ENCODE assay signal across 9 mouse cellular contexts in the genomic region with DNA sequence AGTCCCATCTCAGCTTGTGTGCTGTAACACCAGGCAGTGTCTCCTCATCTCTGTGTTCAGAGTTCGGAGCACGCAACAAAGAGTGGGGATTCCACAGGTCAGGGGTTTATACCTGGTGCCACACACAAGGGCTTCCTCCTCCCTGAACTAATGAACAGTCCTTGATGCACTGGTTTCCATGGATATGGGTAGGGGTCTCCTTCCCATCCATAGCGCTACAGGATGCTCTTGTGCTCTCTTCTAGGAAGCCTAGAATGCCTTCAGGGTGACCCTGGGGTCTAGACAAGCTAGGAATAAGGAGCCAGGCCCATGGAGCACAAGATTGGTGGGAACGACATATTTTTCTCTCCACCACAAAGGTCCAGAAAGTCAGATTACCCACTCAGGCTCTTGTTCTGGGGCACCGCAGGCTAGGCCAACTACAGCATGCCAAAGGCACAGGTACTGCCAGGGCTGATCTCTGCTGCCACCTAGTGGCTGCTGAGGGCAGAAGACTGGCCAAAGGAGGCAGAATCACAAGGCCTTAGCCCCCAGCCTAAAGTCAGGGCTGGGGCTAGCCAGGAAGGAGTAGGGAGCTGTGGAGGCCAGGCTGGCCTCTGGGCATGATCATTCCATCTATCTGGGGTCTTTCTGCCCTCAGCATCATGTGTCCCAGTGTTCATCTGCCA. TPM values are rescaled to one million over a fixed set of nuclear protein-coding genes. Genes with fewer than 3 reads are reported as not detected.
DNase-seq lines count a peak whose midpoint lies in the region; ATAC-seq lines count a peak whose summit lies in the region.
"Had no signal": no experiment of that assay in that cellular context is flagged by ENCODE, and none has a peak within 500 bp of the region (broad histone marks: within the 10 kb centered on the region; RNA-seq: fewer than 3 reads in every experiment).

No protein-coding gene starts in this region.

- no peaks in the 10 kb centered on the region for H3K9me3 ChIP-seq in forebrain, embryonic 11.5 days (ENCODE audit: control insufficient read depth, low read length)

- 68% methylated on average over 5 of the region's 5 CpGs for WGBS in forebrain, embryonic 11.5 days

- 0 out of 2 replicates have a peak, but pooled peaks cover 2% of the 10 kb centered on the region for H3K27me3 ChIP-seq in forebrain, embryonic 11.5 days (ENCODE audit: control insufficient read depth, insufficient read depth, low read length)

- no peak overlapping the region for H3K9ac ChIP-seq in forebrain, embryonic 11.5 days (ENCODE audit: low read length)

- intact Hi-C loops in heart, postnatal 36 days (cut with DNase I) = loop anchor here (1.0 to 5.0 kb wide), 3 partner anchors 49 to 193 kb away; no protein-coding TSS in a partner anchor

- no peak overlapping the region for H3K4me2 ChIP-seq in forebrain, embryonic 11.5 days (ENCODE audit: low read depth, low read length, severe bottlenecking)

- no peaks in the 10 kb centered on the region for H3K36me3 ChIP-seq in forebrain, embryonic 11.5 days (ENCODE audit: control insufficient read depth, insufficient read depth, low read length)

- H3K27ac ChIP-seq in forebrain, embryonic 11.5 days (ENCODE audit: low read depth, low read length) = no peak overlapping the region
- H3K27ac ChIP-seq: macrophage had no signal

- no peak overlapping the region for H3K4me3 ChIP-seq in forebrain, embryonic 11.5 days (ENCODE audit: low read depth, low read length)

- H3K4me1 ChIP-seq in forebrain, embryonic 11.5 days (replicated peaks; ENCODE audit: control insufficient read depth, insufficient read depth, low read length) = no peaks in the 10 kb centered on the region

- peak; percentile 60 for DNase-seq in MEL-GATA-1-ER (ENCODE audit: extremely low read depth, low read depth)
- peak; percentile 55 for DNase-seq in c-Kit-positive CD71-positive TER-119-negative erythroid progenitor cells, embryonic 14.5 days (ENCODE audit: low read depth)
- DNase-seq in forebrain, embryonic 11.5 days (ENCODE audit: low spot score) = peak; percentile 91
- peak; percentile 71 to 79 for DNase-seq in heart, postnatal 36 days
- DNase-seq in layer of hippocampus, postnatal 25 days (ENCODE audit: extremely low spot score in 1 of 2, low spot score in 1 of 2) = peak; percentile 70 to 80
- DNase-seq in right cerebral cortex, postnatal 14 days = peak; percentile 80
- peak; percentile 50 to 74 for DNase-seq in urinary bladder, postnatal 4 days (ENCODE audit: low spot score in 2 of 2)

- 0 out of 2 replicates have a peak, but pooled peaks have one; percentile 51 for ATAC-seq in forebrain, embryonic 11.5 days (replicated peaks; ENCODE audit: low FRiP score)
- peak; percentile 88 for ATAC-seq in megakaryocyte progenitor cell, adult 5-6 weeks (replicated peaks; ENCODE audit: poor library complexity)

RNA-seq across cellular contexts. Expression of a gene that starts 40.1 kb away (rescaled TPM):
- polyA plus RNA-seq in forebrain, embryonic 11.5 days (2014; fragmentation: Nextera tagmentation; extraction: Ambion mirVana) = 71.4 and 74.4 TPM in 2 replicates
- 10 to 100 TPM; 25.9 to 28.7 TPM for total RNA-seq in heart, postnatal 36 days (2021)
- total RNA-seq in layer of hippocampus, postnatal 25 days (2021) = 10 to 100 TPM; 25.5 to 25.7 TPM
- total RNA-seq in megakaryocyte progenitor cell, adult 5-6 weeks (2015) = 16.1 and 27.6 TPM in 2 replicates
- total RNA-seq in megakaryocyte progenitor cell, adult 5-6 weeks (2017) = 16.6 and 25.9 TPM in 2 replicates

RNA-seq across cellular contexts. Expression of a gene that starts 40.4 kb away (rescaled TPM):
- polyA plus RNA-seq in forebrain, embryonic 11.5 days (2014; fragmentation: Nextera tagmentation; extraction: Ambion mirVana) = 0.48 and 0.55 TPM in 2 replicates
- total RNA-seq in heart, postnatal 36 days (2021) = under 1 TPM; 0.39 to 0.84 TPM
- total RNA-seq in layer of hippocampus, postnatal 25 days (2021) = 1 to 10 TPM in 1 of 2 experiments, under 1 TPM in 1; 0.59 to 1.4 TPM
- 0.37 and 0.74 TPM in 2 replicates for total RNA-seq in megakaryocyte progenitor cell, adult 5-6 weeks (2015)
- total RNA-seq in megakaryocyte progenitor cell, adult 5-6 weeks (2017) = 1.1 TPM in 1 of 2 replicates, not detected in the other
